Mouse (Mus musculus) fibroblast of lung, adult 2 months (primary cell): ENCODE measurements at regions not wholly inside any gene's neighbourhood (a gene's known extent, or its start where the extent isn't known, plus 50 kb on each side); places are given as distances from the start of the nearest gene placed in this dataset.

Source experiments
- DNase-seq: peaks from one replicate; pipeline ENCODE4 v3.0.0-alpha.2; 2011; ENCODE audit warnings: low read depth

GRCm38 (mm10) chr15:36855550-36856131 lies 151.9 kb downstream of the Zfp706 start:
- peak; percentile 87 for DNase-seq

GRCm38 (mm10) chr15:36854900-36855321 lies 152.7 kb downstream of the Zfp706 start:
- peak; percentile 97 for DNase-seq

GRCm38 (mm10) chr15:36852229-36852821 lies 155.2 kb downstream of the Zfp706 start:
- no peak for DNase-seq

GRCm38 (mm10) chr15:36848238-36848637 lies 159.3 kb downstream of the Zfp706 start:
- DNase-seq, result no peak

- DNase-seq, result no peak
Measured at GRCm38 (mm10) chr15:36846806-36847205, 160.8 kb downstream of the Zfp706 start.
